In the genomic region with DNA sequence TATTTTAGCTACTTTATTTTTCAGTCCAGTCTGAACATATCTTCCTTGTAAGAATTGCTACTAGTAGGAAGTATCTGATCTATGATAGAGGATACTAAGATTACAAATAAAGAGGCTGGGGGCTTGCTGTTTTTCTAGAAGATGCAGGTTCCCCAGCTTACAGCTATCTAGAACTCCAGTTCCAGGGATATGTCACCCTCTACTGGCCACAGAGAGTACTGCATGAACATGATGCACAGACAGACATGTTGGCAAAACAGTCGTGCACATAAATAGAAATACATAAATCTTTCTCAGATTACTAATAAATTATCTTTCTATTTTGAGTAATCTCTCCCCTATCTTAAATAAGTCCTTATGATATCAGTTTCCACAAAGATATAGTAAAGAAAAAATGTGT, we compare ENCODE assay signal across 9 mouse cellular contexts. TPM values are rescaled to one million over a fixed set of nuclear protein-coding genes. Genes with fewer than 3 reads are reported as not detected.
DNase-seq lines count a peak whose midpoint lies in the region; ATAC-seq and TF ChIP-seq lines count a peak whose summit lies in the region.
"Had no signal": no experiment of that assay in that cellular context is flagged by ENCODE, and none has a peak within 500 bp of the region (broad histone marks: within the 10 kb centered on the region; RNA-seq: fewer than 3 reads in every experiment).

No protein-coding gene starts in this region.

- TF ChIP-seq POLR2A in heart, adult 2 months (IDR thresholded peaks at IDR 0.05; ENCODE audit: insufficient read depth, low read depth, low read length): no peak

- TF ChIP-seq CTCF in heart, adult 2 months (IDR thresholded peaks at IDR 0.05): peak; percentile 98
- peak; percentile 55 for TF ChIP-seq CTCF in G1E (IDR thresholded peaks at IDR 0.05; ENCODE audit: low read depth, low read length)

- 14% methylated on average over 1 of the region's 1 CpGs for WGBS in heart, adult 2 months
- WGBS in heart, embryonic 10.5 days: 24% methylated on average over 1 of the region's 1 CpGs

- no peaks in the 10 kb centered on the region for H3K4me1 ChIP-seq in heart, adult 2 months (ENCODE audit: control insufficient read depth, insufficient read depth, low read length)
- no peaks in the 10 kb centered on the region for H3K4me1 ChIP-seq in heart, embryonic 10.5 days
- H3K4me1 ChIP-seq in G1E (ENCODE audit: insufficient read depth, low read depth, low read length): no peaks in the 10 kb centered on the region; the same call in 1 of the 2 replicates

- no peak for ATAC-seq in G1E (ENCODE audit: extremely low read depth, insufficient number of reproducible peaks, low FRiP score, poor library complexity, severe bottlenecking)
- ATAC-seq in megakaryocyte progenitor cell, adult 5-6 weeks (replicated peaks; ENCODE audit: poor library complexity): peak; percentile 89

- H3K27me3 ChIP-seq in heart, adult 2 months (ENCODE audit: control insufficient read depth, insufficient read depth, low read length): no peaks in the 10 kb centered on the region
- H3K27me3 ChIP-seq in heart, embryonic 10.5 days (ENCODE audit: insufficient read depth, poor library complexity, severe bottlenecking): no peaks in the 10 kb centered on the region
- no peaks in the 10 kb centered on the region for H3K27me3 ChIP-seq in G1E (ENCODE audit: insufficient read depth, low read length)
- H3K27me3 ChIP-seq: megakaryocyte, embryonic 14.5 days had no signal

- no peak overlapping the region for H3K9ac ChIP-seq in heart, adult 2 months (ENCODE audit: low read depth, low read length)

- intact Hi-C loops in heart, adult 2 months (cut with DNase I): loop anchor here (1.0 to 10.0 kb wide), 3 partner anchors 37 to 565 kb away; partner anchors contain the start of genes Htatsf1 and Ints6l
- intact Hi-C loops in gastrocnemius, postnatal 14 days (cut with DNase I; ENCODE audit: low total_unique reads): loop anchor here (5.0 kb wide), 1 partner anchor 62 kb away; no protein-coding TSS in a partner anchor

- peak; percentile 32 to 65 for DNase-seq in heart, adult 2 months
- DNase-seq in heart, embryonic 10.5 days (ENCODE audit: low spot score): no peak
- DNase-seq in G1E (ENCODE audit: low spot score): no peak
- DNase-seq in cerebellum, adult 18-20 months: peak; percentile 74 to 78
- peak; percentile 62 for DNase-seq in gastrocnemius, postnatal 14 days
- DNase-seq in layer of hippocampus, postnatal 14 days (ENCODE audit: low spot score in 2 of 2): peak; percentile 57 to 74
- peak; percentile 70 to 88 for DNase-seq in spleen, postnatal 4 days (ENCODE audit: low spot score in 2 of 2)

- no peak for TF ChIP-seq EP300 in heart, adult 2 months (IDR thresholded peaks at IDR 0.05; ENCODE audit: insufficient read depth, low read depth, low read length)

- no peak overlapping the region for H3K27ac ChIP-seq in heart, adult 2 months
- H3K27ac ChIP-seq in heart, embryonic 10.5 days: no peak overlapping the region

- no peaks in the 10 kb centered on the region for H3K79me2 ChIP-seq in heart, adult 2 months (replicated peaks; ENCODE audit: control insufficient read depth, insufficient read depth, low read length)

- no peaks in the 10 kb centered on the region for H3K9me3 ChIP-seq in heart, embryonic 10.5 days
- no peaks in the 10 kb centered on the region for H3K9me3 ChIP-seq in G1E (replicated peaks)
- H3K9me3 ChIP-seq: megakaryocyte, embryonic 14.5 days had no signal

- H3K4me3 ChIP-seq in heart, adult 2 months: no peak overlapping the region
- no peak overlapping the region for H3K4me3 ChIP-seq in heart, embryonic 10.5 days
- H3K4me3 ChIP-seq in G1E (ENCODE audit: low read depth, low read length): no peak overlapping the region
- H3K4me3 ChIP-seq: megakaryocyte, embryonic 14.5 days had no signal

- H3K36me3 ChIP-seq in heart, adult 2 months (ENCODE audit: control insufficient read depth, insufficient read depth, low read length): no peaks in the 10 kb centered on the region
- no peaks in the 10 kb centered on the region for H3K36me3 ChIP-seq in heart, embryonic 10.5 days
- H3K36me3 ChIP-seq in G1E (replicated peaks): peaks cover 32% of the 10 kb centered on the region

RNA-seq across cellular contexts. Expression of gene Gm10477, which starts 34.8 kb away (rescaled TPM):
- not detected for total RNA-seq in heart, adult 2 months (2021)
- not detected in 2 replicates for polyA plus RNA-seq in heart, adult 2 months (2012; rRNA removed)
- not detected in 2 replicates for polyA plus RNA-seq in heart, embryonic 10.5 days (2016; fragmentation: Nextera tagmentation; extraction: Ambion mirVana)
- total RNA-seq in G1E (2014; fragmentation: Nextera tagmentation) (not detected in 2 replicates), G1E (2017) (not detected in 2 replicates)
- not detected in 2 replicates for polyA plus RNA-seq in G1E (2012)
- total RNA-seq in gastrocnemius, postnatal 14 days (2021): not detected
- total RNA-seq in layer of hippocampus, postnatal 14 days (2021): not detected
- not detected in 2 replicates for total RNA-seq in megakaryocyte progenitor cell, adult 5-6 weeks (2015)
- not detected in 2 replicates for total RNA-seq in megakaryocyte progenitor cell, adult 5-6 weeks (2017)

RNA-seq across cellular contexts. Expression of gene Ints6l, which starts 35.1 kb away (rescaled TPM):
- 1 to 10 TPM; 4.8 to 4.9 TPM for total RNA-seq in heart, adult 2 months (2021)
- 10.9 and 20.8 TPM in 2 replicates for polyA plus RNA-seq in heart, adult 2 months (2012; rRNA removed)
- polyA plus RNA-seq in heart, embryonic 10.5 days (2016; fragmentation: Nextera tagmentation; extraction: Ambion mirVana): 19.3 and 23.0 TPM in 2 replicates
- total RNA-seq in G1E (2014; fragmentation: Nextera tagmentation) (126 and 143 TPM in 2 replicates), G1E (2017) (163 and 178 TPM in 2 replicates)
- polyA plus RNA-seq in G1E (2012): 4.0 and 6.3 TPM in 2 replicates
- total RNA-seq in gastrocnemius, postnatal 14 days (2021): 1 to 10 TPM; 5.9 to 6.0 TPM
- 10 to 100 TPM; 30.6 to 40.6 TPM for total RNA-seq in layer of hippocampus, postnatal 14 days (2021)
- total RNA-seq in megakaryocyte progenitor cell, adult 5-6 weeks (2015): 99.4 and 104 TPM in 2 replicates
- 44.3 and 63.7 TPM in 2 replicates for total RNA-seq in megakaryocyte progenitor cell, adult 5-6 weeks (2017)

RNA-seq across cellular contexts. Expression of gene Gm2174, which starts 42.0 kb away (rescaled TPM):
- total RNA-seq in heart, adult 2 months (2021): under 1 TPM in 1 of 2 experiments, not detected in 1; 0.86 TPM
- 2.9 and 3.9 TPM in 2 replicates for polyA plus RNA-seq in heart, adult 2 months (2012; rRNA removed)
- 1.5 and 1.7 TPM in 2 replicates for polyA plus RNA-seq in heart, embryonic 10.5 days (2016; fragmentation: Nextera tagmentation; extraction: Ambion mirVana)
- total RNA-seq in G1E (2014; fragmentation: Nextera tagmentation) (not detected in 2 replicates), G1E (2017) (27.9 and 52.9 TPM in 2 replicates)
- not detected in 2 replicates for polyA plus RNA-seq in G1E (2012)
- under 1 TPM in 1 of 2 experiments, not detected in 1; 0.91 TPM for total RNA-seq in gastrocnemius, postnatal 14 days (2021)
- not detected for total RNA-seq in layer of hippocampus, postnatal 14 days (2021)
- total RNA-seq in megakaryocyte progenitor cell, adult 5-6 weeks (2015): 2.4 TPM in 1 of 2 replicates, not detected in the other
- 129 and 175 TPM in 2 replicates for total RNA-seq in megakaryocyte progenitor cell, adult 5-6 weeks (2017)

RNA-seq across cellular contexts. Expression of gene Gm648, which starts 59.6 kb away (rescaled TPM):
- not detected for total RNA-seq in heart, adult 2 months (2021)
- not detected in 2 replicates for polyA plus RNA-seq in heart, adult 2 months (2012; rRNA removed)
- 0.16 TPM in 1 of 2 replicates, not detected in the other for polyA plus RNA-seq in heart, embryonic 10.5 days (2016; fragmentation: Nextera tagmentation; extraction: Ambion mirVana)
- not detected in 2 replicates for total RNA-seq in G1E (2014; fragmentation: Nextera tagmentation)
- not detected in 2 replicates for total RNA-seq in G1E (2017)
- polyA plus RNA-seq in G1E (2012): not detected in 2 replicates
- not detected for total RNA-seq in gastrocnemius, postnatal 14 days (2021)
- total RNA-seq in layer of hippocampus, postnatal 14 days (2021): not detected
- not detected in 2 replicates for total RNA-seq in megakaryocyte progenitor cell, adult 5-6 weeks (2015)
- total RNA-seq in megakaryocyte progenitor cell, adult 5-6 weeks (2017): not detected in 2 replicates

Comparison
In these comparisons a context has a peak if more than half of its experiments do, and no peak if none do; other contexts are left out.
1. DNase-seq: peak in heart, adult 2 months (2 of 2), cerebellum, adult 18-20 months (2 of 2), gastrocnemius, postnatal 14 days (single experiment), layer of hippocampus, postnatal 14 days (2 of 2) and spleen, postnatal 4 days (2 of 2); none in heart, embryonic 10.5 days (single experiment) and G1E (single experiment).
2. RNA of gene Ints6l, which starts 35.1 kb away (total RNA-seq): 126 to 178 TPM in G1E, 44.3 to 104 TPM in megakaryocyte progenitor cell, adult 5-6 weeks and 30.6 to 40.6 TPM in layer of hippocampus, postnatal 14 days; 5.9 to 6.0 TPM in gastrocnemius, postnatal 14 days and 4.8 to 4.9 TPM in heart, adult 2 months; every median in the first group is over 4 times any median in the second.